Mouse (Mus musculus): Measurements from ENCODE around the gene Ccsap.

Gene Ccsap

DNA sequence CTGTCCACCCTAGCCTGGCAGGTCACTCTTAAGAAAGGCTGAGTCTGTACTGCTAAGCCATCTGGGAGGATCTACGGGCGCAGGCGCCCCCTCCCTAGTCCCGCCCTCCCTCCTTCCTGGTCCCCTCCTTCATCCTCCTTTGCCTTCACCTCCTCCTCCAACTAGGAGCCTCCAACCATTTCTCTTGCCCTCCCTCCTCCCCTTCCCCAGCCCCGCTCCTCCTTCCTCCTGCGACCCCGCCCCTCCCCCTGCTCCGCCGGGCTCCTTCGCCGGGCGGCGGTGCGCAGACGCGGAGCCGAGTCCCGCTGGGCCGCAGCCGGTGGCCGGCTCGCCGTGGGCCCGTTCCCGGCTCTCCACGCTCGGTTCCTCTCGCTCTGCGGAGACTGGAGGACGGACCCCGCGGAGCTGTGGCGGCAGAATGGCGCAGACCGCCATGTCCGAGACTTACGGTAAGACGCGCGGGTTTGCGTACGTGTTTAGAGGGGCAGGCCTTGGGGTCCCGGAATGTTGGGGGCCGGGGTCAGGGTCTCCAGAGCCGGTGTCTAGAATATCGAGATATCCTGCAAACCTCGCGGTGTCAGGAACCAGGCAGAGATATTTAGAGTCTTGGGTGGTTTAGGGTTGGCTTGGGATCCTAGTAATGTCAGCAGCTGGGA, 54.2 kb downstream of the Ccsap start, which contains the start of gene Rab4a:
Gene Rab4a (plus strand): TSS at position 268 of the 656 bp plus-strand sequence.
- WGBS: 1% methylated on average over 47 of the region's 48 CpGs

DNA sequence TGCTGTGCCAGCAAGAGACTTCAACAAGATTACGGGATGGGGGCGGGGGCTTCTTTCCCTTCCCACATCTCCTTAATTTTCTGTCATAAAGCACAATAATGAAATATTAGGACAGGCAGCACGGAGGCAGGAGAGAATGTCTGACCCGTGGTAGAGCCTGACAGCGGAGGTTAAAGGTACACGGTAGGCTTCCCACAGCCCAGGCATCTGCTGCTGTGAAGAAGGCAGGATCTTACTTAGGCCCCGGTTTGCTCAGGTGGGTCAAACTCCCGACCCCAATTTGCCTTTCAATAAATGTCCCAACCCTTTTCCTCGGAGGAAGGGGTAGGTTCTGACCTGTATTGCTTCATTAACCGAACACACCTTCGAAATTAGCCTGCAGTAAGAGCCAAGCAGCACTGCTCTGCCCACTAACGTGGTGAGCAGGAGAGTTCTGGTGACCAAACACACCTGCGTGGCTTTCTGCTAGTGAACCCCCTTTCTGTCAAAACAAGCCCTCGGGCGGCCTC, 54.7 kb downstream of the Ccsap start:
- 26% methylated on average over 15 of the region's 15 CpGs for WGBS

DNA sequence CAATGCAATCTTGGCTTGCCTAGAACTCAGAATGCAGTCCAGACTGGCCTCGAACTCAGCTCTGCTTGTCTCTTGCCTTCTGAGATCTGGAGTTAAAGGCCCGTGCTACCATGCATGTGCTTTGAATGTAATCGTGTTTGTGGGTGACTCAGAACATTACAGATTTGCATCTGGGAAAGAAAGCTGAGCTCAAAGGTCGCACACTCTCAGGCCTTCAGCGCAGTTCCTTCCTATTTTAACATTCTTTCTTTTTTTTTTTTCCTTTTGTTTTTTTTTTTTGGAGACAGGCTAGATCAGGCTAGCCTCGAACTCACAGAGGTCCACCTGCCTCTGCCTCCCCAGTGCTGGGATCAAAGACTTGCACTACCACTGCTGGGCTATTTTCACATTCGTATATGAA, 55.4 kb downstream of the Ccsap start:
- 86% methylated on average over 7 of the region's 7 CpGs for WGBS

DNA sequence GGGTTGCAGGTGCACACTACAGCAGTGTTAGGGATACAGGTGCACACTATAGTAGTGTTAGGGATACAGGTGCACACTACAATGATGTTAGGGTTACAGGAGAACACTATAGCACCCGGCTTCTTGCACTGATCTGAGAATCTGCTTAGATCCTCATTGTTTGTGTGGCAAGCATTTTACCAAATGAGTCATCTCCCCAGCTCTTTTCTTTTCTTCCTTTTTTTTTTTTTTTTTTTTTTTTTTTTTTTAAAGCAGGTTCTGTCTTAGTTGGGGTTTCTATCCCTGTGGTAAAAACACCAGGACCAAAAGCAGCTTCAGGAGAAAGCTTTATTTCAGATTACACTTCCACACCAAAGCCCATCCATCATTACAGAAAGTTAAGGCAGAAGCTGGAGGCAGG, 56.4 kb downstream of the Ccsap start:
- WGBS: 45% methylated on average over 1 of the region's 1 CpGs

DNA sequence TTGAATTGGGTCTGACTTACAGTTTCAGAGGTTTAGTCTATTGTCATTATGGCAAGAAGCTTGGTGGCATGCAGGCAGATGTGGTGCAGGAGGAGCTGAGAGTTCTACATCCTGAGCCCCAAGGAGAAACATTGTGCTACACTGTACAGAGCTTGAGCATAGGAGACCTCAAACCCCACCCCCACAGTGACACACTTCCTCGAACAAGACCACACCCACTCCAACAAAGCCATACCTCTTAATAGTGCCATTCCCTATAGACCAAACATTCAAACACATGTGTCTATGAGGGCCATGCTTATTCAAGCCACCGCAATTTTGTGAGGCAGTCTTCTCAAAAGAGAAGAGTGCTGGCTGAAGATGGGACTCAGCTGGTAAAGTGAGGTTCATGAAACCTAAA, 58.5 kb downstream of the Ccsap start:
- WGBS: 75% methylated on average over 2 of the region's 2 CpGs

DNA sequence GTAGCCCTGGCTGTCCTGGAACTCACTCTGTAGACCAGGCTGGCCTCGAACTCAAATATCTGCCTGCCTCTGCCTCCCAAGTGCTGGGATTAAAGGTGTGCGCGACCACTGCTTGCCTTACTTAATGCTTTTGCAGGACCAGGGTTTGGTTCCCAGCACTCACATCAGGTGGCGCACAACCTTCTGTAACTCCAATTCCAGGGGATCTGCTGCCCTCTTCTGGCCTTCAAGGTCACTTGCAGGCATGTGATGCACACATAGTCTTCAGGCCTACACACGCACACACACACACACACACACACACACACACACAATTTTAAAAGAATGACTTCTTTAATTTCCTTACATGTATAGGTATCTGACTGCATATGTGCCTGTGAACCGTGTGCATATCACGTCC, 59.1 kb downstream of the Ccsap start:
- WGBS: 95% methylated on average over 7 of the region's 7 CpGs

DNA sequence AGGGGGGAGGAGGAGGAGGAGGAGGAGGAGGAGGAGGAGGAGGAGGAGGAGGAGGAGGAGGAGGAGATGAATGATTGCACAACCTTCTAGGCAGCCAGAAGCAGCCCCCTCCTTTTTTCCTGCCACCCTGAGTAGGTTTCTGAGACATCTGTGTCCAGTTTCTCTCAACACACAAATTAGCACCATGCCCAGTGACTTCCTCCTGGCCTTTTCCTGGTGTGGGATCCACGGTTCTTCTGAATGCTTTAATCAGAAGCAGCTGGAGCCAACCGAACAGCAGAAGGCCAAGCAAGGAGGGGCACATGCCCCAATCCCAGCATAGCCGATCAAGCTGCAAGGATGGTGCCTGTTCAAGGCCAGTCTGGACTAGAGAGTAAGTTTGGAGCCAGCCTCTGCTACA, 60.1 kb downstream of the Ccsap start:
- WGBS: 59% methylated on average over 3 of the region's 3 CpGs

DNA sequence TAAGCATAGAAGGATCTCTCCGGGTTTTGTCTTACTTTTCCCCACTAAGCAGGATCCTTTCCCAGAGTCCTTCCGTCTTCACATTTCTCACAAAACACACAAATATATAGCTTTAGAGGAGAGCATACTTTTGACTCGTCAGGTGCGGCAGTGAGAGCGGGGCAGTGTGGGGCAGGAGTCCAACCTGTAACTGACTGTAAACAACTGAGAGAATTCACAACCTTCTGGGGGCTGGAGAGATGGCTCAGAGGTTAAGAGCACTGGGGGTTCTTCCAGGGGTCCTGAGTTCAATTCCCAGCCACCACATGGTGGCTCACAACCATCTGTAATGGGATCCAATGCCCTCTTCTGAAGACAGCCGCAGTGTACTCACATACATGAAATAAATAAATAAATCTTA, 60.6 kb downstream of the Ccsap start:
- 85% methylated on average over 6 of the region's 6 CpGs for WGBS

DNA sequence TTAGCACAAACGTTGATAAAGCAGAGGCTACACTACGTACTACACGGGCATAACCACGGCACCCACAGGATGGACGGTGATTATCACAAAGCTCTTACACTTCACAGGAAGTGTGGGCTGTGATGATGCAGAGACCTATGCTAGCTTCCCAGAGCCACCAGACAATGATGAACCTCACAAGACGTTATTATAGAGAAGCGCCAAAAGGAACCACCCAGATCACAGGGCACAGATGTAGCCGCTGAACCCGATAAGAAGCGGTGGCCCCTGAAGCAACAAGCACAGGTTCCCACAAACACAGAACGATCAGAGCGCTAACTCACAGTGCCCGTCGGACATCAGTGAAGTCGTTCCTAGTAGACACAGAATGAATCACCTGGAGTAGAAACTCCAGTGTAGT, 62.1 kb downstream of the Ccsap start:
- WGBS: 95% methylated on average over 15 of the region's 15 CpGs

DNA sequence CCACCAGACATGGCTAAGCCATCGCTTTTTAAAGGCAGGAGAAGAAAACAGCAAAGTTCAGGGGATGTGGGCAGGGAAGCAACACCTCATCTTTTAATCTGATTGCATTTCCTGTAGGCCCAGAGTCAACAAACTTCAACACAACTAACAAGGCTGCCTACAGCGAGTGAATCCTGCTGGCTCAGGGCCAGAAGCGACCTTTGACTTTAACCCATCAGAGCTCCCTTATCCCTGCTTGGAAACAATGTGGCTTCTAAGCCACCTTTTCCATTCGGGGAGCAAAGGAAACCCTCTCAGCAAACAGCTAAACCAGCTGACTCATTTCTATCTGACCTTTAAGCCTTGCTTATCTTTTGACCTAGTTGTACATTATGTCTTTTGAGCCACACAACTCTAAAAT, 63.3 kb downstream of the Ccsap start:
- 70% methylated on average over 4 of the region's 4 CpGs for WGBS

DNA sequence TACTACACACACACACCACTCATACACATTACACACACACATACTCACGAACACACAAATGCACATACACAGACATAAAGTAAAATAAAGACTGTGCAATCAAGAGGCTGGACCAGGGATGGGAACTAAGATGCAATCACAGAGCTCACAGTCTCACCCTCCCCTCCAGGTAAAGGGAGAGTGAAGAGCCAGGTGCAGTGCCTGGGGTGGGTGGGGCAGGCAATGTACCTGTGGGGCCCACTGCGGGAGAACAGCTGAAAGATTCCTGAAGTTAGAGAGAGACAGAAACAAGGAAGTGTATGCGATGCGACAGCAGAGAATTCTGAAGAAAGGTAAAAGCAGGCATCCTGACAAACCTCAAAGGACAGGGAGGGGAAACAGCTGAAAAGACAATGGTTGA, 65.2 kb downstream of the Ccsap start:
- 88% methylated on average over 4 of the region's 4 CpGs for WGBS

DNA sequence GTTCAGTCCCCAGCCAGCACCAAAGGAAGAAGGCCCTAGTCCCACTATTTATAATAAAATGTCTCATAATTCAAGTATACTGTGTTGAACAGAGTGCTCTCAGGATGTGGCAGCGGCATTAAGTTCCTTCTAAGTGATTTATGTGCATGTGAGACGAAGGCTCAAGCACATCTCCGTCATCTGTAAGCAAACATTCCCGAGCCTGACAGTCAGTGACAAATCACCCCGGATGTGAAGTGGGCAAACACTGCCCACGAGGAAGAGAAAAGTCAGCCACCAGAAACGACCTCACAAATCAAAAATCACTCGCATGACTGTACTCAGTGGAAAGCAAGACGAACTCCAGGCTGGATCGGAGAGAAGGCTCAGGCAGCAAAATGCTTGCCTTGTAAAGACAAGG, 66.1 kb downstream of the Ccsap start:
- WGBS: 71% methylated on average over 10 of the region's 10 CpGs

DNA sequence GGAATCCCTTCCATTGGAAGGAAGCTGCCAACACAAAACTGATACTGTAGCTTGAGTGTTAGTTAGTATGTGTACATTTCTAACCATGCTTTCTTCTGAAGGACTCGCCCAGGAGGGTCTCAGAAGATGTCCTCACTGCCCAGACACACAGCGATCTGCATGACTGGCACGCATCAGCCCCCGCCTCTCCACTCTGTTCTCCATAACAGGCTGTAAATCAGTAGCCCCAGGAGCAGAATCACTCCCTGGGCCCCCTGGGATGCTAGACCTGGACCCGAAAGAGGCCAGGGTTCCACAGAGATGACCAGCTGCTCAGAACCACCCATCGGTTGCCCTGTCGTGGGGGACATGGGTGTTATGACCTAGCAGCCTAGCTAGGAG, 68.2 kb downstream of the Ccsap start:
- 91% methylated on average over 7 of the region's 7 CpGs for WGBS

DNA sequence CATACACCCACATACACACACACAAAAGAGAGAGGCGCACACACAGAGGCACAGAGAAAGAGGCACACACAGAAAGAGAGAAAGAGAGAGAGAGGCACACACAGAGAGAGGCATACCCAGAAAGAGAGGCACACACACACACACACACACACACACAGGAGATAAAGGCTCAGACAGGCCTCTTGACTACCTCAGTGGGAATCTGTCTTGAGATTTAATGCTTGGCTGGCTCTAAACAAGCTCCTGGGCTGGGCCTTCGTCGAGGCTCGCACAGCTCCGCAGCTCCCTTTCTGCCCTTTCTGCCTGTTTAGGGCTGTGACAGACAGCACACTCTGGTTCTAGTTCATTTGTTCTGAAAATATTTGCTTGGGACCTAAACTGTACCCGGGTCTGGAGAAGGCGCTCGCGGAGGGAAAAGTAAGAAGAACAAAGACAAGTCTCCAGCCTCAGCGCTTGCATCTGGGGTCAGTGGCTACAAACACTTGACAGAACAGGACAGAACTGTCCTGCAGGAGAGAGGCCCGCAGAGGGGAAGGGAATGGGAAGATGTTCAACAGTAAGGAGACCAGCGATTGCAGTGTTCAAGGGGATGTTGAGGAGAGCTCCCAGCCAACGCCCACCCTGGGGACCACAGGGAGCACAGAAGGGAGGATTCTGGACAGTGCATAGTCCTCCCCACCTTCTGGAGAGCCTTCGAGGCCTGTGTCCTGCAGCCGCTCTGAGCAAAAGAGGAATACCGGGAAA, 68.7 kb downstream of the Ccsap start:
- WGBS: 83% methylated on average over 16 of the region's 16 CpGs

All from cerebral cortex, adult 2 months (tissue).